Mouse (Mus musculus): ENCODE results near the gene Depp1. TPM values are rescaled to one million over a fixed set of nuclear protein-coding genes. Genes with fewer than 3 reads are reported as not detected.

Gene Depp1
- polyA plus RNA-seq, 1 experiment from 2014 or later = 65.7 TPM

DNA sequence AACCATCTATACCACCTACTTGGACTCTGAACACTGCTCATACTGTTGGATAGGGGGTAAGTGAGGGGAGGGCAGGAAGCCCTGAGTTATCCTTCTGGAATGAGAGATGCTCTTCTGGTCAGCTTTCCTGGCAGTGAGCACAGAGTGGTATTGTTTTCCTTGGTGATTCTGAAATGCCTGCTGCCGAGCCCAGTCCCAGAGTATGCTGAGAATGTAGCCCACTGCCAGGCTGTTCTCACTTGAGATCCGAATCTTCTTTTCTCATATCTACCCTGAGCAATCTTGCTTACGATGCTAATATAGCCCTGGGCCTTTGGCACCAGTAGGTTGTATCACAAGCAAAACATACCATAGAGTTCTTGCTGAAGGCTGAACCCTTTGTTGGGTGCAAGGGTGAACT lies 43.9 kb downstream of the Depp1 start:
- WGBS = 64% methylated on average over 3 of the region's 3 CpGs
- Histone ChIP-seq H3K4me2 (ENCODE audit: low read depth, low read length) (no peak overlapping the region), H3K9ac (ENCODE audit: low read length) (no peak overlapping the region), H3K27me3 (ENCODE audit: control insufficient read depth, insufficient read depth, low read length) (no peaks in the 10 kb centered on the region), H3K9me3 (replicated peaks; ENCODE audit: control insufficient read depth, low read length) (no peaks in the 10 kb centered on the region), H3K4me1 (ENCODE audit: control insufficient read depth, insufficient read depth, low read length) (no peaks in the 10 kb centered on the region), H3K27ac (ENCODE audit: low read length) (no peak overlapping the region), H3K36me3 (ENCODE audit: control insufficient read depth, insufficient read depth) (no peaks in the 10 kb centered on the region), H3K4me3 (ENCODE audit: low read length) (no peak overlapping the region)
- no peak for ATAC-seq (replicated peaks; ENCODE audit: extremely low read depth, insufficient read depth, low FRiP score)

DNA sequence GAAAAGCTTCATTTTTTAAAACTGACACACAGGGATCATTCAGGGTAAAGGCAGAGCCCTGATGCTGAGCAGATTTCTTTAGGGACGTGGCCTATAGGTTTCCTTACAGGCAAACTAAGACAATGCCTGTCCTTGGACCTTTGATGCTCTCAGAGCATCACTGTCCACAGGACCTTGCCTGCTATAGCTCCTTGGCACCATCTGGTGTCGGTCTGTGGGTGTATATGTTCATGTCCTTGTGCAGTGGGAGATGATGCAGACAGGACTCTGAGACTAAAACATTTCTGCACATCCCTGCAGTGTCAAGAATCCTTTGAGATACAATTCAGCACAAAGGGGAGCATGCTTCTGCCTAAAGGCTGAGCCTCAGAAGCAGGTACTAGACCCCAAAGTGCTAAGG lies 47.0 kb downstream of the Depp1 start:
- no peaks in the 10 kb centered on the region for H3K9me3 ChIP-seq (replicated peaks; ENCODE audit: control insufficient read depth, low read length)
- H3K4me3 ChIP-seq (ENCODE audit: low read length) = no peak overlapping the region
- no peak for ATAC-seq (replicated peaks; ENCODE audit: extremely low read depth, insufficient read depth, low FRiP score)
- 51% methylated on average over 2 of the region's 2 CpGs for WGBS
- H3K4me1 ChIP-seq (ENCODE audit: control insufficient read depth, insufficient read depth, low read length) = no peaks in the 10 kb centered on the region
- no peaks in the 10 kb centered on the region for H3K27me3 ChIP-seq (ENCODE audit: control insufficient read depth, insufficient read depth, low read length)
- H3K36me3 ChIP-seq (ENCODE audit: control insufficient read depth, insufficient read depth) = no peaks in the 10 kb centered on the region
- no peak overlapping the region for H3K27ac ChIP-seq (ENCODE audit: low read length)
- no peak overlapping the region for H3K4me2 ChIP-seq (ENCODE audit: low read depth, low read length)
- no peak overlapping the region for H3K9ac ChIP-seq (ENCODE audit: low read length)

DNA sequence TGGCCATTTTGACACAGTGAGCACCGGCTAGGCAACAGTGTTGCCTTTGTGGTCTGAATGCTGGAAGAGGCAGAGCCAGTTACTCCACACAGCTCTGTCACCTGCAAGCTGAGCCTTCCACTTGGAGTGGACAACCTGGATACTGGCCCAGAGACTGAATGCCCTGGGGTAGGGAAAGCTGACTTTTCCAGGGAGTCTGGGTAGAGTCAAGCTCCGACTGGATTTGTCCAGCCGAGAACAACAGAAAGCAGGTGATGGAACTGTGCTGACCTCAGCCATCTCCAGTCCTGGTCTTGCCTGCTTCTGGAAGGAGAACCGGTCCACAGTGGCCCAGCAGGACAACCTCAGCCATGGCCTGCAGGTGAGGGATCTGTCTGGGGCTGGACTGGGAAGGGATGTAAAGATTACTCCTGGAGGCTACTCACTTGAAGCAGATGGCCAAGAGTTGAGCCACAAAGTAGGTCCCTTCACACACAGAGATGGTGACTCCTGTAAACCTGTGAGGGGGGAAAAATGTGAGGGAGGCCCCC lies 47.6 kb downstream of the Depp1 start:
- H3K27ac ChIP-seq (ENCODE audit: low read length) = no peak overlapping the region
- no peak overlapping the region for H3K4me2 ChIP-seq (ENCODE audit: low read depth, low read length)
- no peaks in the 10 kb centered on the region for H3K4me1 ChIP-seq (ENCODE audit: control insufficient read depth, insufficient read depth, low read length)
- H3K9me3 ChIP-seq (replicated peaks; ENCODE audit: control insufficient read depth, low read length) = no peaks in the 10 kb centered on the region
- H3K27me3 ChIP-seq (ENCODE audit: control insufficient read depth, insufficient read depth, low read length) = no peaks in the 10 kb centered on the region
- no peaks in the 10 kb centered on the region for H3K36me3 ChIP-seq (ENCODE audit: control insufficient read depth, insufficient read depth)
- H3K9ac ChIP-seq (ENCODE audit: low read length) = no peak overlapping the region
- no peak overlapping the region for H3K4me3 ChIP-seq (ENCODE audit: low read length)
- 87% methylated on average over 4 of the region's 4 CpGs for WGBS
- no peak for ATAC-seq (replicated peaks; ENCODE audit: extremely low read depth, insufficient read depth, low FRiP score)

DNA sequence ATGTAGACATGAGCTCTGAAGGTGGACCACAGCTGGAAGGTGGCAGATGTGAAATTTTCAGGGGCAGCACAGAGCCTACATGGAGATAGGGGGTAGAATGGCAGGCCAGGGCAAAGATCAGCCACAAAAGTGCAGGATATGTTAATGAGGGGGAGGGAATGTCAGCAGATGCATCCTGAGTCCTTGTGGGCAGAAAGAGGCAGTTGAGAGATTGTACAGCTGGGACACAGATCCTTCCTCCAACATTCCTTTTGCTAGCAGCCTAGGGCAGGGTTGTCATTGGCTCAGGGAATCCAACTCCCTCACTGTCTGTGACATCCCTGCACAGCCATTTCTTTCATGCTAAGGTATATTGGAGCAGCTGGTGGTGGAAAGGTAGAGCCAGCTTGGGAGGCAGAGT lies 50.4 kb downstream of the Depp1 start:
- no peaks in the 10 kb centered on the region for H3K27me3 ChIP-seq (ENCODE audit: control insufficient read depth, insufficient read depth, low read length)
- no peak overlapping the region for H3K4me2 ChIP-seq (ENCODE audit: low read depth, low read length)
- no peaks in the 10 kb centered on the region for H3K36me3 ChIP-seq (ENCODE audit: control insufficient read depth, insufficient read depth)
- no peak for ATAC-seq (replicated peaks; ENCODE audit: extremely low read depth, insufficient read depth, low FRiP score)
- H3K9me3 ChIP-seq (replicated peaks; ENCODE audit: control insufficient read depth, low read length) = no peaks in the 10 kb centered on the region
- no peaks in the 10 kb centered on the region for H3K4me1 ChIP-seq (ENCODE audit: control insufficient read depth, insufficient read depth, low read length)
- no peak overlapping the region for H3K4me3 ChIP-seq (ENCODE audit: low read length)
- H3K9ac ChIP-seq (ENCODE audit: low read length) = no peak overlapping the region
- H3K27ac ChIP-seq (ENCODE audit: low read length) = no peak overlapping the region

Small RNA genes within 50 kb of the gene (microRNA-seq; reads per million reads assigned to microRNA genes)
- gene Mir7043 = not detected

Other genes with a start within 250 kb of the Depp1 start
- 2.7 and 2.9 TPM in 2 replicates for gene Alox5, start 189.4 kb upstream of the Depp1 start, polyA plus RNA-seq (2015; fragmentation: Nextera tagmentation; extraction: Ambion mirVana)
- gene Olfr211, start 161.5 kb upstream of the Depp1 start, polyA plus RNA-seq (2015; fragmentation: Nextera tagmentation; extraction: Ambion mirVana) = not detected in 2 replicates
- not detected in 2 replicates for gene Olfr212, start 144.1 kb upstream of the Depp1 start, polyA plus RNA-seq (2015; fragmentation: Nextera tagmentation; extraction: Ambion mirVana)
- gene Olfr213, start 112.2 kb upstream of the Depp1 start, polyA plus RNA-seq (2015; fragmentation: Nextera tagmentation; extraction: Ambion mirVana) = not detected in 2 replicates
- 0.45 and 2.3 TPM in 2 replicates for gene Gm5580, start 99.5 kb upstream of the Depp1 start, polyA plus RNA-seq (2015; fragmentation: Nextera tagmentation; extraction: Ambion mirVana)
- gene Olfr214, start 96.4 kb upstream of the Depp1 start, polyA plus RNA-seq (2015; fragmentation: Nextera tagmentation; extraction: Ambion mirVana) = not detected in 2 replicates
- not detected in 2 replicates for gene Olfr215, start 66.4 kb upstream of the Depp1 start, polyA plus RNA-seq (2015; fragmentation: Nextera tagmentation; extraction: Ambion mirVana)
- gene Zfp422, start 21.6 kb upstream of the Depp1 start, polyA plus RNA-seq (2015; fragmentation: Nextera tagmentation; extraction: Ambion mirVana) = 78.8 and 89.8 TPM in 2 replicates
- gene Rassf4, start 23.3 kb downstream of the Depp1 start, polyA plus RNA-seq (2015; fragmentation: Nextera tagmentation; extraction: Ambion mirVana) = 6.2 and 6.5 TPM in 2 replicates
- gene Tmem72, start 66.3 kb downstream of the Depp1 start, polyA plus RNA-seq (2015; fragmentation: Nextera tagmentation; extraction: Ambion mirVana) = 0.03 and 0.06 TPM in 2 replicates

All from heart, embryonic 16.5 days (tissue).